Mouse (Mus musculus) adrenal gland (tissue): ENCODE measurements around the gene Adprm.

ENCODE experiments used
- intact Hi-C: fragments of 180-260 bp; cut with DNase I; formaldehyde crosslinking; loops from one replicate; pipeline ENCODE4 v1.15.1; 2025

Gene Adprm

DNA sequence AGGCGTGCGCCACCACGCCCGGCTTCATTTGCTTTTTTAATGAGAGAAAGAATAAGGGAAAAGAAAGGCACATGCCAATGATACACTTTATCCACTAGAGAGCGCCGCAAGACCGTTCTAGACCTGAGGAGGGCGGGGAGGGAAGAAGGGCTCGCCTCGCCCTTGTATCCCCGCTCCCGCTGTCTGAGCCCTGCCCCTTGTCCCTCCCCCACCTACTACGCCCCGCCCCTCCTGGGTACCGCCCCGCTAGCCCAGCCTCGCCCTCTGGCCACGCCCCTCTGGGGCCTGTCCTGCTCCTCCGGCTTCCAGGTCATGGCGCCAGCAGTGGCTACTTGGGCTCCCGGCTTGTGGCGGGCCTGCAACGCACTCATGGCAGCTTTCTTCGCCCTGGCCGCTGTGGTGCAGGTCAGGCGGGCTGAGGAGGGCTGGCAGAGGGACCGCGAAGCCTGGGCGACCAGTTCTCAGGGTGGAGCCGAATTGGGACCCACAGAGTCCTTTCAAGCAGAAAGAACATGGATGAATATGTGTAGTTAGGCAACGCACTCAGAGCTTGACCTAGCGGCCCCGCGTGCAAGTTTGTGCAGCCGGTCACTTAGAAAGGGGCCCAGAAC lies 27.4 kb downstream of the Adprm start, which contains the start of gene Tmem220:
TSS of gene Tmem220 (plus strand) at position 288 of the 611 bp plus-strand sequence.
- intact Hi-C loops = loop anchor here (5.0 to 10.0 kb wide), 3 partner anchors 38 to 330 kb away; no protein-coding TSS in a partner anchor

DNA sequence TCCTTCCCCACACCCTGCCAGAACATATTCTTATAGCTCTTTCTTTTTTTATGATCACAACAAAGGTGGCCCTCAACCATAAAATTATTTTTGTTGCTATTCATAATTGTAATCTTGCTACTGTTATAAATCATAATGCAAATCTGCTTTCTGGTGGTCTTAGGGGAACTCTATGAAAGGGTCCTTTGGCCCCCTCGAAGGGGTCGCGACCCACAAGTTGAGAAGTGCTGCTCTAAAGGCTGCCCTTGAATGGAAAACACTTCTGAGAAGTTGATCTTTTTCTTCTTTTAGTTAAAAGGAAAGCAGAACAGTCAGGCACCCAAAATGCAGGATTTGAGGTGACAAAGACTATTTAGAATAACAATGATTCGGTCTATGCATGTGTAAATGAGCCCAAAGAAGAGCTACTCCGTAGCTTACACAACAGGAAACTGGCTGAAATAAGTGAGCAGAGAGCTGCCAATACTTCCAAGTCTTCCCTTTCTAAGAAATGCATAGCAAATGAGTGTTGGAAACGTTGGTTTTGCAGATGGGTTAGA lies 28.5 kb downstream of the Adprm start:
- intact Hi-C loops = loop anchor here (2.0 to 10.0 kb wide), 3 partner anchors 37 to 331 kb away; no protein-coding TSS in a partner anchor

DNA sequence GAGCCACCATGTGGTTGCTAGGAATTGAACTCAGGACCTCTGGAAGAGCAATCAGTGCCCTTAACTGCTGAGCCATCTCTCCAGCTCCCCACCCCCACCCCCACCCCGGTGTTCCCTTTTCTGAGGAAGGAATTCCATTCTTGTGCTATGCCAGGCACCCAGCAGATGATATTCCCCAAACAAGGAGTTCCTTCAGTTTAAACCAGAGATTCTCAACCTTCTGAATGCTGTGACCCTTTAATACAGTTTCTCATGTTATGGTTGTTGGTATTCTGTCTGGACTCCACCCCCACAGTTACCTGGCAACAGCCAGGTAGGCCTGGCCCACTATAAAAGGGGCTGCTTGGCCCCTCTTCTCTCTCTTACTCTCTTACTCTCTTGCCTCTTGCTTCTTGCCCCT lies 29.2 kb downstream of the Adprm start:
- intact Hi-C loops = loop anchor here (2.0 to 10.0 kb wide), 3 partner anchors 36 to 332 kb away; no protein-coding TSS in a partner anchor

DNA sequence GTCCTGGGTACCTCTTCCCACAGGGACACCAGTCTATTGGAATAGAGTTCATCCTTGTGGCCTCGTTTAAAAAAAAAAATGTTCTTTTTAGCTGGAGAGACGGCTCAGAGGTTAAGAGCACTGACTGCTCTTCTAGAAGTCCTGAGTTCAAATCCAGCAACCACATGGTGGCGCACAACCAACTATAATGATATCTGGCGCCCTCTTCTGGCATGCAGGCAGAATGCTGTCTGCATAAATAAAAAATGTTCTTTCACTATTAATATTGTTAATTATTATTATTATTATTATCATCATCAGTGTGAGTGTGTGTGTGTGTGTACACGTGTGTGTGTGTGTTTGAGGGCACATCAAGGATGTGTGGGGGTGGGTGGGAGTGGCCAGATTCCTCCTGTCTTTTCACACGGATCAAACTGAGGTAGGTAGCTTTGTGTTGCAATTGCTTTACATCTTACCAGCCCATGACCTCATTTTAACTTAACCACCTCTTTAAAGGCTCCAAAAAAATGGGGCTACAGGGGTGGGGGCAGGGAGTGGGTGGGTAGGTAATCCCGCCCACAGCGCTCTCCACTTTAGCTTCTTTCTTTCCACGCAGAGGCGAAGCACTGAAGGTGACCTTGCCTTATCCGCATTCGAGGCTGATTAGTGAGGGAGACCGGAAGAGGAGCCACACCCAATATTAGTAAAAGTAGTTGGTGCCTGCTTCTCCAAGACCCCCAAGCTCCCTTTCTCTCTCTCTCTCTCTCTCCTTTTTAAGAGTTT lies 29.9 kb downstream of the Adprm start:
- intact Hi-C loops = loop anchor here (2.0 to 10.0 kb wide), 3 partner anchors 35 to 332 kb away; no protein-coding TSS in a partner anchor

DNA sequence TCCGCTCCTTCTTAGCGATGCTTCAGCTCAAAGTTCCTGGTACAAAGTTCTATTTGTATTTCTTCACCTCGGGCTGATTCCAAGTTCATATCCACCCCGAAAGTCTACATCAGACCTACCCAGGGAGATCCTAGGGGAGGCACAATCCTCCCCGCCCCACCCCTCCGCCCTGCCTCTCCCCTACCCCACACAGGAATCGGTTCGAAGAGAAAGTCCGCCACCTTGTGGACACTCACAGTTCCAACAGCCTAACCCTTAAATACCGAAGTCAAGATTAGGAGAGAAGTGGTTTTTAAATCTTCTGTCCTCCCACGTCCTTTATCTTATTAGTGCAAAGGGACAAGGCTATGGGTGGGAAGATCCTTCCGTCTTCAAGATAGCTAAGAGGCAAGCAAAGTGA lies 31.4 kb downstream of the Adprm start:
- intact Hi-C loops = loop anchor here (2.0 to 10.0 kb wide), 4 partner anchors 34 to 334 kb away; no protein-coding TSS in a partner anchor

DNA sequence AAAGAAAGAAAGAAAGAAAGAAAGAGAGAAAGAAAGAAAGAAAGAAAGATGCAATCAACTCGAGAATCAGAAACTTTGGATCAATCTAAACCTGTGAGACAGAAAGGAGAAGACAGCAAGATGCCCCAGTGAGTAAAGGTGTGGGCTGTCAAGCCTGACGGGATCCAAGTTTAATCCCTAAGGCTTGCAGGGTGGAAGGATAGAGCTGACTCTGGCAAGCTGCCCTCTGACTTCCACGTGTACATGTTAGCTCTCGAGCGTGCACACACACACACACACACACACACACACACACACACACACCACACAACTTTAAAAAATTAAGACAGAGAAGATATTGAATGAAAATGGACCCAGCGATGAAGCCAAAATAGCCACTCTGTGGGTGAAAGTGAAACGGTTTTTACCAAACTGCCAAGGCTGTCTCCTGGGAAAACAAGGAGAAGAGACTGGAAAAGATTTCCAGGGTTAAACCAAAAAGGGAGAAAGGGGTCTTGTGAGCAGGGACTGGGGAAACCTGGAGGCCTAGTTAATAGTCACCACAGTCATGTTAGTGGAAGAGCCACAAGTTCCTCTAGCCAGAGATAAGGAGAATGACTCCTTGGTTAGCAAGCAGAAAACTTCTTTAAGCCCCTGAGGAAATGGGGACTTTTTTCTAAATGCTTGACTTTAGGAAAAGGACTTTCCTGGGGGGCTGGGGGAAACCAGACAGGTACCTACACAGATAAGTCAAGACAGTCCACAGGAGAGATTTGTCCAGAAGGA lies 32.5 kb downstream of the Adprm start:
- intact Hi-C loops = loop anchor here (2.0 to 10.0 kb wide), 4 partner anchors 33 to 335 kb away; no protein-coding TSS in a partner anchor

DNA sequence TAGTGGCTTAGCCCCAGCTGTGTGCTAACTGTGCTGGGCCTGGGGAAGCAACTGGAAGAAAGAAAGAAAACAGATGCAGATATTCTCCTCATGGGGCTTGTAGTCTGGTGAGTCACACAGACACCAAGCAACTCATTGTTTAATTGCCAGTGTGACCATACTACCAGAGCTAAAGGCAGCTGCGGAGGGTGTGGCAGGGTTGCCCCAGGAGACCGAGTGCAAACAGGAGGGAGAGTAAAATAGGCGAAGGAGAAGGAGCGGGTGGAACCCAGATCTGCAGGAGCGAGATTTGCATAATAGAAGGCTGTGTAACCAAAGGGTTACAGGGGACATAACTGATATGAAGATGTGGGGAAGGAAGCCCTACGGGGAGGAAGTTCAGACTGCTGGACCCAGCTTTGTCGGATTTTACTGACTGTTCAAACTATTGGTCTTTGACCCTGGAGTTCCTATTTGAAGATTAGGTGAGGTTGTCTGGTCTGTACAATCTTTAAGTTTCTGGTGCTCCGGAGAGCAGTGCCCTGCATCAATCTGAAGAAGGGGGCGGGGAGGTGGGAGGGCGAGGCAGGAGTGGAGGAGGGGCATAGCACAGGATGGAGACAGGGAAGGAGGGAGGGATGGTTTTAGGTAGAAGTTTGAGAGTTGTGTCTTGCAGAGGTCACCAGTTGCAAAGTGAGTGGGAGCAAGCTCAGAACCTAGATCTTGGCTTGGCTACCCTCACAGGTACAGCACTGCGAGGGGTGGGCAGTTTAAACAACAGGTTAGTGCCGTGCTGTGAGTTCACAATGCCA lies 34.4 kb downstream of the Adprm start:
- intact Hi-C loops = no loop called here

DNA sequence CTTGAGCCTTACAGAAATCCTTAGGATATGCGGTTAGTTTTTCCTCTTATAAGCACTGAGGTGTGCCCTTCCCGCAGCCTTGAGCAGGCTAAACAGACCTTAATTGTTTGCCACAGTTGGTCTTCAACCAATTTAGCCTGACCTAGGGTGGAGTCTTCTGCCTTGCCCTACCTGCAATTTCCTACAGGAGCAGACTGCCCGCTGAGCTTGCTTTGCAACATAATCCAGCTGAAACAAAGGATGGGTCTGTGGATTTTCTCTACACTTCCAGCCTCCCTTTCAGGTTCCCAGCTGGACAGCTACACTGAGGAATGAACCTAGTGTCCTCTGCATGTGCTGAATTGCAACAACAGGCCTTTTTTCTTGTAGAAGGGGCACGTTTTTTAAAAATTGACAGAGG lies 40.8 kb downstream of the Adprm start:
- intact Hi-C loops = no loop called here

DNA sequence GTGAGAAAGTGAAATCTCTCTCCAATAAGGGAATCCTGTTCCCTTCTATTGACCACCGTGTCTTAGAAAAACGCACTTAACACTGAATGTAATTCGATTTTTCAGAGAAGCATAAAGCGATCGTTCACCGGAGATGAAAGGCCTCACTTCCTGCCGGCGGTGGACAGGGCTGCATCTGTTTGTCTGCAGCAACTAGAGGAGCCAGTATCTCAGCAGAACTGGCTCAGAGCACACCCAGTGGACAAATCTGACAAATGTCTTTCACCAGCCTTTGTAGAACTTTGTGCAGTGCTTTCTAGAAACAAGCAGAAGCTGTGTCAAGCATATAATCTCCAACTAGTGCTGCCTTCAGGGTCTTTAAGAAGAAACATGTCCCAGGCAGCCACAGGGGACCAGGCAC lies 42.0 kb downstream of the Adprm start:
- intact Hi-C loops = no loop called here

DNA sequence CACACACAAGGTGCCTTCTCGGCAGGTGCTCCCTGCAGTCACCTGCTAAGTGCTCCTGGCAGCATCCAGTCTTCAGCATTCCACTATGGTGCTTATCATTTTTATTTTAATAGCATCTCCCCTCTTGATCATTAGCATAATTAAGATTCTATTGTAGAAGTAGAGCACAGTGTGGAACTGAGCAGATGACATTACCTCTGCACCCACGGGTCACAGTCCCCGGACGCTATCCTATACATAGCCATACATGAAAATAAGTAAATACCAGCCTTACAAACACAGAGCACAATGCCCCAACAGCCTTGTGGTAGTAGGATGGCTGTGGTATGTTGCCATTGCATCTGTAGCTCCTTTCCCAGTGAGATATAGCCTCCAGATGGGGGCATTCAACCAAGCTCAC lies 43.9 kb downstream of the Adprm start:
- intact Hi-C loops = no loop called here

DNA sequence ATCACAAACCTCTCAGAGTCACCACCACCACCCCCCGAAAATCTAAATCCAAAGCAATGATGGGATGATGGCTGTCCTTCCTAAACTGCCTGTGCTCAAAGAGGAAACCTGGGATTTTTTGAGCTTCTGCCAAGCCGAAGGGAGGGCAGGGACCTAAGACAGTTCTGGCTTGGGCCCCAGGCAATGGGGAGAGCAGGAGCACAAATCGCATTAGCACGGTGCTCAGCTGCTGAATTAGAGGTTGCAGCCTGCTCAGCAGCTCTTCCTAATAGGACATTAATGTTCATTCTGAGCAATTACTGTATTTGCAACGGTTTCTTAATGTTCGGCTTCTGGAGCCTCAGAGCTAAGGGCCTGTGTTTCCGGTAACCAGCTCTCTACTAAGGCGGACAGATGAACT lies 44.4 kb downstream of the Adprm start:
- intact Hi-C loops = no loop called here

DNA sequence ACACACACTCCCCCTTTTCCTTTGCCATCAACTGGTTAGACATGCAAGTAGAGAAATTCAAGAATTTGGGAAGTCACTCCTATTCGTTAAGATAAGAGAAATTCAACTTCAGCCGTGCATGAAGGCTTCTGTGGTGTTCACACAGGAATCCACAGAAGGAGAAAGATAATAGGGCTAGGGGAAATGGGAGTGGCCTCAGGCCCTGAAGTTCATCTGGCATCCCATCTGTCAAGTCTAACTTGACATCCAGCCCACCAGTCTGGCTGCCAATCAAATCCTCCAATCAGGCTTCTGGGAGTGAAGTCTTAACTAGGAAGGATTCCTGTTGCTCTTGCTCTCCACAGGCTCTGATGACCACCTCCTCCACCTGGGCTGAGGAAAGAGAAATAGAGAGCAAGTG lies 49.5 kb downstream of the Adprm start:
- intact Hi-C loops = no loop called here

DNA sequence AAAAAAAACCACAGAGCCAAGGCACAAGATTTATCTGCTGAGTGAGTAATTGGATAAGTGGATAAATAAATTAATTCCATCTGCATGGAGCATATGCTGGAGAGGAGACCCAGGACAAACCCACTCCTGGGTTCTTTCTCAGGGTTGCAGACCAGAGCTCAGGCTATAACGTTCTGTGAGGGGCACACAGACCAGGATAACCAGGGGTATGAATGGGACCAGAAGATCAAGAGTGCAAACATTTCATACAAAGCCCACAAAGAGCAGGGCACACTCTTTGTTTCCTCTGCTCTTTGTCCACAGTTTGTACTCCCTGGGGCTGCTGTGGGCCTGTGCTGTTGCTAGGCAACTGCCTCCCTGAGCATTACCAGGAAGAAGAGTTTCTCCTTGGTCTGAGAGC lies 50.7 kb downstream of the Adprm start:
- intact Hi-C loops = no loop called here

DNA sequence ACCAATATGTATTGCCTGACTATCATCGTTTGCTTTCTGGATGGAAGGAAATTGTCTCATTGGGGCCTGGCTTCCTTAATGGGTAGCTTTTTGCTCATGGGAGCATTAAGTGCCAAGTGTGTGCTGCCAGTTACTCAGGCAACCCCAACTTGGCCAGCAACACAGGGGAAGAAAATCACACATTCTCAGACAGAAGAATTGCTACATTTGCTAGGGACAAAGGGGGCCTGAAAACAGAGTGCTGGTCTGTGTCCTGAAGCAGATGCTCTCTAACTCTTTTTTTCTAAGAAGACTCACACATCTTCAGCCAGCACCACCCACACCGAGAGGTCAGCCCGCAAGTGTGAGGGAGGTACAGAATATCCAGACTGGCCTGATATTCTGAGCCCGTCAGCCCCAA lies 51.7 kb downstream of the Adprm start:
- intact Hi-C loops = no loop called here

DNA sequence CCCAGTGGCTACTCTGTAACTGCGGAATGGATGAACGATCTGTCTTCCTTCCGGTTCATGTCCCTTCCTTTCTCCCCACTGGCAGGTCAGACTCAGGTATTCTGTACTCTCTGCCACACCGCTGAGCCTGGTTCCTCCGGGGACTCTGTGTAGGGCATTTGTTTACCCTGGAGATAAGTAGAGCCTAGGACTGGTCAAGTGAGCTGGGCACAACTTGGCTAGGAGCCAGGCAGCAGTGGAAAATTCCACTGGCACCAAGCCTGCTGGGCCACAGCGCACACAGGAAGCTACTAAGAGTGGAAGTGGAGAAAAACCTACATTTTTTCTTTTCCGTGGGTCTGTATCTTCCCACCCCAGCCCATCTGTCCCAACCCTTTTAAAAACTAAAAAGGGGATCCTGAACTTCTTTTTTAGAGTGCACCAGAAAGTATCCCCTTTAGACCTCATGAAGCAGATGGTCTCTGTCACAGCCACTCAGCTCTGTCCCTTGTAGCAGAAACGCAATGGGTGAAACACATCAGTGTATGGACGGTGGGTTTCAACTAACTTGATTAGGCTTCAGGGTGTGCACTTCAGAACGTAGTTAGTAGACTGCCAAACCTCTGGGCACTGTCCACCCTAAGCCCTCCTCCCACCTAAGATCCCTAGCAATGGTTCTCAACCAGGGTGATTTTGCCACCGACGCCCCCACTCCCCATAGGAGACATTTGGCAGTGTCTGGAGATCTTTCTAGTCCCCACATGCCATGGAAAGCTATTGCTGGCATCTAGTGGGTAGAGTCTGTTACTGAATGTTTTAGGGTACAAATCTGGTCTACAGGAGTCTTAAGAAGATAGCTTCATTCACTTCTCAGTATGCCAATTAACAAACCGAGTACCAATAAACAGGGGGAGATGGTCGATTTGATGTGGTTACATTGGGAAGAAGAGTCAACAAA lies 53.7 kb downstream of the Adprm start:
- intact Hi-C loops = no loop called here

DNA sequence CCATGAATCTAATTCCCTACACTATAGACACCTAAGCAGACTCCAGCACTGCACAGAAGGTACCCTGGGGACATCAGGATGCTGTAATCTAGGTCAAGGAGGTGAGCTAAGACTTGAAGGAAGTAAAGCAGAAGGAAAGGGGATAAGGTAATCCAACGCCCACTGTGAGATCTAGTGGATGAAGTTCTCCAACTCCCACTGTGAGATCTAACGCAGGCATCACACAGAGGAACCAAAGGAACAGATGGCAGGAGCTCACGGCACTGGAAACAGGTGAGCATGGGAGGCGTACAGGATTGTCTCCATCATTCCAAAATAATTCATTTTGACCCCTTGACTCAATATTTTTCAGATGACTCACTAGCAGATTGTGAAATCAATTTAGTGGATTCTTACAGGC lies 55.9 kb downstream of the Adprm start:
- intact Hi-C loops = no loop called here

DNA sequence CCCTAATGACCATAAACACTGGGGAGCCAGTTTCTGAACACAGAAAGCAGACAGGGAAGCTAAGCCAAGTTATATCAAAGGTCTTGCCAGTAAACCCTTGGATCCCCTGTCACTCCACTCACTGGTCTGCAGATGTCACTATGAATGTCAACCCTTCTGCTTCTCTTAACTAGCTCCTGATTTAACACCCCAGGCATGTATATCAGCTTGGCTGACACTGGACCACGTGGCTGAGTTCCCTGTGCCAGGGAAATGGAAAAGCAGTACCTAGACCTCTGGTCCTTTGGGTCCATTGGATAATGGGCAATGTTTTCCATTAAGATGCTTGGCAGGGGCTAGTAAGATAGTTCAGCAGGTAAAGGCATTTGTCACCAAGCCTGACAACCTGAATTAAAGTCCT lies 58.7 kb downstream of the Adprm start:
- intact Hi-C loops = no loop called here

DNA sequence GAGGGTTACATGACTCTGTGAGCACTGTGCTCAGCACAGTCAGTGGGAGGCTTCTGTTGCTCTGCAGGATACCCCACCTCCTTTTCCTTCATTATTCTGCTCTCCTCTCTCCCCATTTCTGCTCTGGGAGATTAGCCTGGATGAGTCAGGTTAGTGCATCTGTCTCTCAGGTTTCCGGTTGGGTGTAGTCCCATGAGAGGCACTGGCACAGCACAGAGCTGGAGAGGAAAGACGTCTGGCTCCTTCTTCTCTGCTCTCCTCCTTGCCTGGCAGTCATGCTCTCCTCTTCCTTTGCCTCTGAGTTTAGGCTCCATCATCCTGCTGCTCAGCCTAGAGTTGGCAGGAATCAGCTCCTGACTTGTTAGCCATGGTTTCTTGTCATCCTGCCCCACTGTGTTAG lies 60.2 kb downstream of the Adprm start:
- intact Hi-C loops = no loop called here
